Mouse (Mus musculus) intestine, embryonic 15.5 days (tissue): ENCODE results near the gene Kctd3. TPM values are rescaled to one million over a fixed set of nuclear protein-coding genes. Genes with fewer than 3 reads are reported as not detected.

ENCODE experiments used
- ATAC-seq: fragments of 200-750 bp; cut with Nextera tagmentation; 2 replicates; pipeline ENCODE4 v1.8.0; 2017; ENCODE audit warnings: moderate TSS enrichment, moderate library complexity
- H3K27ac ChIP-seq: fragments of 300-500 bp; sonication (generic); 2 replicates; pipeline ENCODE4 v1.5.1; 2015; ENCODE audit warnings: mild to moderate bottlenecking, inconsistent platforms
- H3K27me3 ChIP-seq: fragments of 300-500 bp; sonication (generic); replicated peaks from 2 replicates; pipeline ENCODE4 v1.6.1; 2015; ENCODE audit warnings: inconsistent platforms
- H3K36me3 ChIP-seq: fragments of 300-500 bp; sonication (generic); 2 replicates; pipeline ENCODE4 v1.6.1; 2015; ENCODE audit warnings: inconsistent platforms
- H3K4me1 ChIP-seq: fragments of 300-500 bp; sonication (generic); replicated peaks from 2 replicates; pipeline ENCODE4 v1.6.1; 2015; ENCODE audit warnings: inconsistent platforms
- H3K4me2 ChIP-seq: fragments of 300-500 bp; sonication (generic); replicated peaks from 2 replicates; pipeline ENCODE4 v1.6.1; 2015; ENCODE audit warnings: mild to moderate bottlenecking, inconsistent platforms
- H3K4me3 ChIP-seq: fragments of 300-500 bp; sonication (generic); replicated peaks from 2 replicates; pipeline ENCODE4 v1.5.1; 2015; ENCODE audit warnings: inconsistent platforms
- H3K9ac ChIP-seq: fragments of 300-500 bp; sonication (generic); 2 replicates; pipeline ENCODE4 v1.6.1; 2015; ENCODE audit warnings: inconsistent platforms
- H3K9me3 ChIP-seq: fragments of 300-500 bp; sonication (generic); 2 replicates; pipeline ENCODE4 v1.6.1; 2016; ENCODE audit warnings: inconsistent platforms
- WGBS: fragments of 180-500 bp; shearing (Covaris S2); methylation state at CpG from one replicate; pipeline ENCODE4 v1.1.7; 2015; 5-methylcytosine and 5-hydroxymethylcytosine counted together
- polyA plus RNA-seq: library from polyadenylated mRNA; unstranded; fragments of >200 nt; fragmentation: Nextera tagmentation; extraction: Ambion mirVana; gene quantifications from 2 replicates; pipeline ENCODE4 v1.2.1, GENCODE M21; 2015

Gene Kctd3
- polyA plus RNA-seq, 1 experiment from 2014 or later: 25.7 TPM

GRCm38 (mm10) chr1:188945326-188945725 is 62.3 kb downstream of the Kctd3 start:
- Histone ChIP-seq H3K4me1 (no peaks in the 10 kb centered on the region), H3K27me3 (no peaks in the 10 kb centered on the region), H3K4me3 (no peak overlapping the region), H3K9me3 (no peaks in the 10 kb centered on the region), H3K36me3 (no peaks in the 10 kb centered on the region), H3K27ac (no peak overlapping the region), H3K4me2 (no peak overlapping the region), H3K9ac (no peak overlapping the region)
- WGBS: 12% methylated on average over 8 of the region's 8 CpGs
- ATAC-seq: no peak

DNA sequence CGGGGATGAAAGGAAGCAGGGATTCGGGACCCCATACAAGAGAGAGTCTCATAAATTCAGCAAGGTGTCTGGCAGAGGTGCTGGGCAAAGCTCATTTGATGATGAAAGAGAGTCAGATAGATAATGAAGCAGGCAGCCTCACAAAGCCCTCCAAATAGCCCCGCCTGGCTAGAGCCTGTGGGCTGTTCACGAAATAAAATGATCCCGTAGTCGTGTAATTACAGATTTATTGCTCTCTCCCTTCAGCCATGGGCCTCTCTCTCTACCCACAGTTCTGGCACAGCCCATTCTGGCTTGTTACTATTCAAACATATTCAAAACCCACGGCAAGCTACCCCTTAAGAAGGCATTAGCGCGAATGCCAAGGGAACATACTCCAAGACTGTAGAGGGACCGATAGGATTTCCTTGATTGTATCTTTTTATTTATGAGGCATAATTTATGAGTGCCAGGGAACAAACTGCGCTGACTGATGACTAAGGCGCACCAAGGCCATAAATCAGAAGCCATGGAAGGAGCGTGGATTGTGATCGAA is 70.3 kb downstream of the Kctd3 start:
- WGBS: 59% methylated on average over 14 of the region's 14 CpGs
- Histone ChIP-seq H3K27ac (no peak overlapping the region), H3K4me3 (no peak overlapping the region), H3K9me3 (no peaks in the 10 kb centered on the region), H3K4me1 (no peaks in the 10 kb centered on the region), H3K36me3 (no peaks in the 10 kb centered on the region), H3K4me2 (no peak overlapping the region), H3K27me3 (no peaks in the 10 kb centered on the region), H3K9ac (no peak overlapping the region)
- ATAC-seq: peak; percentile 20; the same call in 1 of the 2 replicates
